Mouse (Mus musculus): ENCODE measurements at regions not wholly inside any gene's neighbourhood (a gene's known extent, or its start where the extent isn't known, plus 50 kb on each side); places are given as distances from the start of the nearest gene placed in this dataset.

- 72% methylated on average over 14 of the region's 14 CpGs for WGBS
- H3K27ac ChIP-seq (ENCODE audit: low read length), result no peak overlapping the region
- H3K36me3 ChIP-seq (ENCODE audit: control insufficient read depth, insufficient read depth, low read length), result no peaks in the 10 kb centered on the region
- 0 out of 2 replicates have a peak, but pooled peaks cover 2% of the 10 kb centered on the region for H3K4me1 ChIP-seq (ENCODE audit: control insufficient read depth, insufficient read depth, low read length)
- no peak overlapping the region for H3K4me3 ChIP-seq (ENCODE audit: low read length)
- no peaks in the 10 kb centered on the region for H3K27me3 ChIP-seq (replicated peaks; ENCODE audit: control insufficient read depth, insufficient read depth, low read length)
- ATAC-seq, result no peak
- no peak overlapping the region for H3K9ac ChIP-seq (ENCODE audit: low read depth, low read length)
- no peak overlapping the region for H3K4me2 ChIP-seq (ENCODE audit: low read depth, low read length)
- H3K9me3 ChIP-seq (ENCODE audit: control insufficient read depth, low read length), result no peaks in the 10 kb centered on the region
Measured at GRCm38 (mm10) chr2:72629691-72630461, 153.9 kb downstream of the Cdca7 start.

GRCm38 (mm10) chr2:72637881-72638620, 162.1 kb downstream of the Cdca7 start:
- no peak overlapping the region for H3K4me2 ChIP-seq (ENCODE audit: low read depth, low read length)
- ATAC-seq, result no peak
- WGBS, result 37% methylated on average over 9 of the region's 9 CpGs
- no peak overlapping the region for H3K9ac ChIP-seq (ENCODE audit: low read depth, low read length)
- H3K36me3 ChIP-seq (ENCODE audit: control insufficient read depth, insufficient read depth, low read length), result no peaks in the 10 kb centered on the region
- no peak overlapping the region for H3K27ac ChIP-seq (ENCODE audit: low read length)
- H3K4me1 ChIP-seq (ENCODE audit: control insufficient read depth, insufficient read depth, low read length), result no peaks in the 10 kb centered on the region
- no peaks in the 10 kb centered on the region for H3K9me3 ChIP-seq (ENCODE audit: control insufficient read depth, low read length)
- no peak overlapping the region for H3K4me3 ChIP-seq (ENCODE audit: low read length)
- no peaks in the 10 kb centered on the region for H3K27me3 ChIP-seq (replicated peaks; ENCODE audit: control insufficient read depth, insufficient read depth, low read length)

- WGBS, result 46% methylated on average over 4 of the region's 4 CpGs
- ATAC-seq, result no peak
- Histone ChIP-seq H3K27me3 (replicated peaks; ENCODE audit: control insufficient read depth, insufficient read depth, low read length) (no peaks in the 10 kb centered on the region), H3K4me1 (ENCODE audit: control insufficient read depth, insufficient read depth, low read length) (no peaks in the 10 kb centered on the region), H3K36me3 (ENCODE audit: control insufficient read depth, insufficient read depth, low read length) (no peaks in the 10 kb centered on the region), H3K9ac (ENCODE audit: low read depth, low read length) (no peak overlapping the region), H3K9me3 (ENCODE audit: control insufficient read depth, low read length) (no peaks in the 10 kb centered on the region), H3K27ac (ENCODE audit: low read length) (no peak overlapping the region), H3K4me3 (ENCODE audit: low read length) (no peak overlapping the region), H3K4me2 (ENCODE audit: low read depth, low read length) (no peak overlapping the region)
Measured at GRCm38 (mm10) chr2:72639022-72639421, 163.1 kb downstream of the Cdca7 start.

- Histone ChIP-seq H3K4me2 (ENCODE audit: low read depth, low read length) (no peak overlapping the region), H3K27ac (ENCODE audit: low read length) (no peak overlapping the region), H3K9ac (ENCODE audit: low read depth, low read length) (no peak overlapping the region), H3K9me3 (ENCODE audit: control insufficient read depth, low read length) (no peaks in the 10 kb centered on the region), H3K27me3 (replicated peaks; ENCODE audit: control insufficient read depth, insufficient read depth, low read length) (no peaks in the 10 kb centered on the region), H3K4me3 (ENCODE audit: low read length) (no peak overlapping the region), H3K36me3 (ENCODE audit: control insufficient read depth, insufficient read depth, low read length) (no peaks in the 10 kb centered on the region), H3K4me1 (ENCODE audit: control insufficient read depth, insufficient read depth, low read length) (no peaks in the 10 kb centered on the region)
- no peak for ATAC-seq
Measured at GRCm38 (mm10) chr2:72641228-72641627, 165.3 kb downstream of the Cdca7 start.

- no peak overlapping the region for H3K27ac ChIP-seq (ENCODE audit: low read length)
- no peak overlapping the region for H3K9ac ChIP-seq (ENCODE audit: low read depth, low read length)
- H3K4me3 ChIP-seq (ENCODE audit: low read length), result no peak overlapping the region
- H3K27me3 ChIP-seq (replicated peaks; ENCODE audit: control insufficient read depth, insufficient read depth, low read length), result no peaks in the 10 kb centered on the region
- no peaks in the 10 kb centered on the region for H3K36me3 ChIP-seq (ENCODE audit: control insufficient read depth, insufficient read depth, low read length)
- H3K9me3 ChIP-seq (ENCODE audit: control insufficient read depth, low read length), result no peaks in the 10 kb centered on the region
- ATAC-seq, result no peak
- no peak overlapping the region for H3K4me2 ChIP-seq (ENCODE audit: low read depth, low read length)
- 77% methylated on average over 10 of the region's 10 CpGs for WGBS
- no peaks in the 10 kb centered on the region for H3K4me1 ChIP-seq (ENCODE audit: control insufficient read depth, insufficient read depth, low read length)
Measured at GRCm38 (mm10) chr2:72644151-72644843, 168.3 kb downstream of the Cdca7 start.

- no peaks in the 10 kb centered on the region for H3K36me3 ChIP-seq (ENCODE audit: control insufficient read depth, insufficient read depth, low read length)
- H3K4me1 ChIP-seq (ENCODE audit: control insufficient read depth, insufficient read depth, low read length), result no peaks in the 10 kb centered on the region
- H3K27me3 ChIP-seq (replicated peaks; ENCODE audit: control insufficient read depth, insufficient read depth, low read length), result no peaks in the 10 kb centered on the region
- H3K9ac ChIP-seq (ENCODE audit: low read depth, low read length), result no peak overlapping the region
- no peak for ATAC-seq
- H3K27ac ChIP-seq (ENCODE audit: low read length), result no peak overlapping the region
- no peak overlapping the region for H3K4me3 ChIP-seq (ENCODE audit: low read length)
- no peaks in the 10 kb centered on the region for H3K9me3 ChIP-seq (ENCODE audit: control insufficient read depth, low read length)
- 67% methylated on average over 5 of the region's 5 CpGs for WGBS
- no peak overlapping the region for H3K4me2 ChIP-seq (ENCODE audit: low read depth, low read length)
Measured at GRCm38 (mm10) chr2:72647642-72648041, 171.7 kb downstream of the Cdca7 start.

- WGBS, result 51% methylated on average over 5 of the region's 5 CpGs
- H3K4me3 ChIP-seq (ENCODE audit: low read length), result no peak overlapping the region
- no peak overlapping the region for H3K4me2 ChIP-seq (ENCODE audit: low read depth, low read length)
- no peaks in the 10 kb centered on the region for H3K4me1 ChIP-seq (ENCODE audit: control insufficient read depth, insufficient read depth, low read length)
- no peak for ATAC-seq
- H3K27ac ChIP-seq (ENCODE audit: low read length), result no peak overlapping the region
- H3K9me3 ChIP-seq (ENCODE audit: control insufficient read depth, low read length), result no peaks in the 10 kb centered on the region
- H3K27me3 ChIP-seq (replicated peaks; ENCODE audit: control insufficient read depth, insufficient read depth, low read length), result no peaks in the 10 kb centered on the region
- no peaks in the 10 kb centered on the region for H3K36me3 ChIP-seq (ENCODE audit: control insufficient read depth, insufficient read depth, low read length)
- no peak overlapping the region for H3K9ac ChIP-seq (ENCODE audit: low read depth, low read length)
Measured at GRCm38 (mm10) chr2:72648294-72648693, 172.3 kb downstream of the Cdca7 start.

- no peak for ATAC-seq
- no peaks in the 10 kb centered on the region for H3K9me3 ChIP-seq (ENCODE audit: control insufficient read depth, low read length)
- H3K4me1 ChIP-seq (ENCODE audit: control insufficient read depth, insufficient read depth, low read length), result no peaks in the 10 kb centered on the region
- WGBS, result 68% methylated on average over 9 of the region's 9 CpGs
- no peak overlapping the region for H3K4me3 ChIP-seq (ENCODE audit: low read length)
- no peak overlapping the region for H3K4me2 ChIP-seq (ENCODE audit: low read depth, low read length)
- H3K9ac ChIP-seq (ENCODE audit: low read depth, low read length), result no peak overlapping the region
- no peaks in the 10 kb centered on the region for H3K27me3 ChIP-seq (replicated peaks; ENCODE audit: control insufficient read depth, insufficient read depth, low read length)
- no peaks in the 10 kb centered on the region for H3K36me3 ChIP-seq (ENCODE audit: control insufficient read depth, insufficient read depth, low read length)
- H3K27ac ChIP-seq (ENCODE audit: low read length), result no peak overlapping the region
Measured at GRCm38 (mm10) chr2:72655864-72656263, 179.9 kb downstream of the Cdca7 start.

GRCm38 (mm10) chr2:72657101-72657920, 181.4 kb downstream of the Cdca7 start:
- no peak overlapping the region for H3K4me2 ChIP-seq (ENCODE audit: low read depth, low read length)
- no peaks in the 10 kb centered on the region for H3K36me3 ChIP-seq (ENCODE audit: control insufficient read depth, insufficient read depth, low read length)
- H3K9me3 ChIP-seq (ENCODE audit: control insufficient read depth, low read length), result no peaks in the 10 kb centered on the region
- H3K4me1 ChIP-seq (ENCODE audit: control insufficient read depth, insufficient read depth, low read length), result no peaks in the 10 kb centered on the region
- no peaks in the 10 kb centered on the region for H3K27me3 ChIP-seq (replicated peaks; ENCODE audit: control insufficient read depth, insufficient read depth, low read length)
- H3K9ac ChIP-seq (ENCODE audit: low read depth, low read length), result no peak overlapping the region
- no peak overlapping the region for H3K4me3 ChIP-seq (ENCODE audit: low read length)
- no peak for ATAC-seq
- 55% methylated on average over 10 of the region's 10 CpGs for WGBS
- no peak overlapping the region for H3K27ac ChIP-seq (ENCODE audit: low read length)
